In the genomic region with DNA sequence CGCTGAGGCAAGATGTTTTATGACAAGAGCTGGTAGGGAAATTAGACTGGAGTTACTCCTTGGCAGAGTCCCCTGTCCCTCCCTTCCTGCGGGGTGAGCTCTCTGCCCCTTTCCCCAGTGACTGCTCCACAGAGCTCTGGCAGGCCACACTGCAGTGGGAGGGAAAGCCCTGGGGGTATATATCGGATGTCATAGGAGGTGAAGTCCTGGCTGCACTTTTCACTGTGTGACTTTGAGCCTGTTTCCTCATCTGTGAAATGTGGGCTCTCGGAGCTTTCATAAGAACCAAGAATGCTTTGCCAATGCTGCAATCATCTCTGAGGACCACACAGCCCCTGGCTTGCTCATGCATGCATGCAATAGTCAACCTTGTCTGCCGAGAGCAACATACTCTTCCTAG, we compare ENCODE assay signal across 13 mouse cellular contexts. TPM values are rescaled to one million over a fixed set of nuclear protein-coding genes. Genes with fewer than 3 reads are reported as not detected.
DNase-seq lines count a peak whose midpoint lies in the region; ATAC-seq lines count a peak whose summit lies in the region.
"Had no signal": no experiment of that assay in that cellular context is flagged by ENCODE, and none has a peak within 500 bp of the region (broad histone marks: within the 10 kb centered on the region; RNA-seq: fewer than 3 reads in every experiment).

No protein-coding gene starts in this region.

- intact Hi-C loops in left cerebral cortex, postnatal 25 days (cut with DNase I), result no loop called here

- ATAC-seq in forebrain, embryonic 14.5 days, result no peak
- ATAC-seq in embryonic facial prominence, embryonic 15.5 days (ENCODE audit: insufficient number of reproducible peaks, low FRiP score, low TSS enrichment, low read depth), result no peak
- 0 out of 2 replicates have a peak, but pooled peaks have one; percentile 35 for ATAC-seq in kidney, embryonic 16.5 days (ENCODE audit: low FRiP score, low TSS enrichment)
- ATAC-seq in CD4-positive, CD25-positive, alpha-beta regulatory T cell, adult 4 months, result no peak

- no peaks in the 10 kb centered on the region for H3K27me3 ChIP-seq in forebrain, embryonic 10.5 days (ENCODE audit: poor library complexity, severe bottlenecking)
- no peaks in the 10 kb centered on the region for H3K27me3 ChIP-seq in forebrain, embryonic 14.5 days (replicated peaks; ENCODE audit: control insufficient read depth, insufficient read depth, low read length)
- no peaks in the 10 kb centered on the region for H3K27me3 ChIP-seq in embryonic facial prominence, embryonic 15.5 days
- no peaks in the 10 kb centered on the region for H3K27me3 ChIP-seq in kidney, embryonic 16.5 days (ENCODE audit: insufficient read depth, low read length)
- H3K27me3 ChIP-seq: neural tube, embryonic 12.5 days had no signal

- 0 out of 2 replicates have a peak overlapping the region, but pooled peaks have one; percentile 44 for H3K27ac ChIP-seq in forebrain, embryonic 10.5 days
- no peak overlapping the region for H3K27ac ChIP-seq in forebrain, embryonic 14.5 days (ENCODE audit: low read depth, low read length)
- peak overlapping the region; percentile 49; the same call in 1 of the 2 replicates for H3K27ac ChIP-seq in embryonic facial prominence, embryonic 15.5 days (replicated peaks)
- peak overlapping the region; percentile 63 for H3K27ac ChIP-seq in kidney, embryonic 16.5 days (ENCODE audit: low read length)
- H3K27ac ChIP-seq: neural tube, embryonic 12.5 days had no signal

- H3K9me3 ChIP-seq in forebrain, embryonic 10.5 days, result no peaks in the 10 kb centered on the region
- no peaks in the 10 kb centered on the region for H3K9me3 ChIP-seq in forebrain, embryonic 14.5 days (replicated peaks; ENCODE audit: control insufficient read depth, low read length)
- H3K9me3 ChIP-seq in embryonic facial prominence, embryonic 15.5 days (replicated peaks), result no peaks in the 10 kb centered on the region
- no peaks in the 10 kb centered on the region for H3K9me3 ChIP-seq in kidney, embryonic 16.5 days (ENCODE audit: low read length)
- H3K9me3 ChIP-seq: neural tube, embryonic 12.5 days had no signal

- 75% methylated on average over 5 of the region's 5 CpGs for WGBS in forebrain, embryonic 10.5 days
- WGBS in forebrain, embryonic 14.5 days, result 76% methylated on average over 5 of the region's 5 CpGs
- WGBS in embryonic facial prominence, embryonic 15.5 days, result 25% methylated on average over 5 of the region's 5 CpGs
- 25% methylated on average over 5 of the region's 5 CpGs for WGBS in kidney, embryonic 16.5 days

- no peak for DNase-seq in forebrain, embryonic 10.5 days (ENCODE audit: extremely low spot score, low spot score)
- DNase-seq in forebrain, embryonic 14.5 days (ENCODE audit: low spot score), result no peak
- peak; percentile 70 for DNase-seq in 3134 (ENCODE audit: extremely low read depth, insufficient read length, low spot score)
- no peak for DNase-seq in left cerebral cortex, postnatal 25 days (ENCODE audit: low spot score in 2 of 2)
- DNase-seq in urinary bladder, adult 18-20 months (ENCODE audit: low spot score in 2 of 2), result no peak
- DNase-seq: cerebellum, adult 2 months; right cerebral cortex, adult 18-20 months had no signal

- H3K4me2 ChIP-seq in forebrain, embryonic 14.5 days (ENCODE audit: low read length), result no peak overlapping the region
- H3K4me2 ChIP-seq in embryonic facial prominence, embryonic 15.5 days (replicated peaks), result no peak overlapping the region
- H3K4me2 ChIP-seq in kidney, embryonic 16.5 days (replicated peaks; ENCODE audit: low read depth, low read length), result no peak overlapping the region
- H3K4me2 ChIP-seq: heart, embryonic 11.5 days; neural tube, embryonic 12.5 days had no signal

- H3K9ac ChIP-seq in forebrain, embryonic 14.5 days (ENCODE audit: low read length), result no peak overlapping the region
- H3K9ac ChIP-seq in embryonic facial prominence, embryonic 15.5 days, result no peak overlapping the region
- no peak overlapping the region; the same call in 1 of the 2 replicates for H3K9ac ChIP-seq in kidney, embryonic 16.5 days (replicated peaks; ENCODE audit: low read length)
- H3K9ac ChIP-seq: neural tube, embryonic 12.5 days had no signal

- peaks cover 10% of the 10 kb centered on the region for H3K4me1 ChIP-seq in forebrain, embryonic 10.5 days
- no peaks in the 10 kb centered on the region for H3K4me1 ChIP-seq in forebrain, embryonic 14.5 days (ENCODE audit: control insufficient read depth, insufficient read depth, low read length)
- H3K4me1 ChIP-seq in embryonic facial prominence, embryonic 15.5 days, result peaks cover 10% of the 10 kb centered on the region
- peaks cover 13% of the 10 kb centered on the region for H3K4me1 ChIP-seq in kidney, embryonic 16.5 days (ENCODE audit: insufficient read depth, low read length)
- H3K4me1 ChIP-seq: neural tube, embryonic 12.5 days had no signal

- no peak overlapping the region for H3K4me3 ChIP-seq in forebrain, embryonic 10.5 days
- no peak overlapping the region for H3K4me3 ChIP-seq in forebrain, embryonic 14.5 days (ENCODE audit: low read depth, low read length)
- no peak overlapping the region for H3K4me3 ChIP-seq in embryonic facial prominence, embryonic 15.5 days (replicated peaks)
- H3K4me3 ChIP-seq in kidney, embryonic 16.5 days (ENCODE audit: low read length), result no peak overlapping the region
- H3K4me3 ChIP-seq: erythroblast, embryonic 14.5 days; neural tube, embryonic 12.5 days had no signal

- no peaks in the 10 kb centered on the region for H3K36me3 ChIP-seq in forebrain, embryonic 10.5 days (replicated peaks)
- H3K36me3 ChIP-seq in forebrain, embryonic 14.5 days (ENCODE audit: control insufficient read depth, insufficient read depth, low read length), result no peaks in the 10 kb centered on the region
- no peaks in the 10 kb centered on the region for H3K36me3 ChIP-seq in embryonic facial prominence, embryonic 15.5 days
- H3K36me3 ChIP-seq in kidney, embryonic 16.5 days (ENCODE audit: insufficient read depth, low read length), result no peaks in the 10 kb centered on the region
- H3K36me3 ChIP-seq: neural tube, embryonic 12.5 days had no signal

RNA-seq across cellular contexts. Expression of gene Amotl2, which starts 30.3 kb away (rescaled TPM):
- polyA plus RNA-seq in forebrain, embryonic 10.5 days (2016; fragmentation: Nextera tagmentation; extraction: Ambion mirVana), result 49.9 and 51.9 TPM in 2 replicates
- polyA plus RNA-seq in forebrain, embryonic 14.5 days (2014; fragmentation: Nextera tagmentation; extraction: Ambion mirVana), result 30.4 and 44.0 TPM in 2 replicates
- 53.6 and 53.7 TPM in 2 replicates for polyA plus RNA-seq in embryonic facial prominence, embryonic 15.5 days (2015; fragmentation: Nextera tagmentation; extraction: Ambion mirVana)
- polyA plus RNA-seq in kidney, embryonic 16.5 days (2015; fragmentation: Nextera tagmentation; extraction: Ambion mirVana), result 40.9 and 41.5 TPM in 2 replicates
- polyA plus RNA-seq in CD4-positive, CD25-positive, alpha-beta regulatory T cell, adult 4 months (2017; shearing (Covaris generic)), result not detected
- 10 to 100 TPM; 18.7 to 18.8 TPM for total RNA-seq in left cerebral cortex, postnatal 25 days (2021)

Comparison
In these comparisons a context has a peak if more than half of its experiments do, and no peak if none do; other contexts are left out.
1. RNA of gene Amotl2, which starts 30.3 kb away (polyA plus RNA-seq): 53.6 to 53.7 TPM in embryonic facial prominence, embryonic 15.5 days, 49.9 to 51.9 TPM in forebrain, embryonic 10.5 days, 40.9 to 41.5 TPM in kidney, embryonic 16.5 days and 30.4 to 44.0 TPM in forebrain, embryonic 14.5 days; not detected in CD4-positive, CD25-positive, alpha-beta regulatory T cell, adult 4 months; every median in the first group is over 10 times any median in the second.